Comparison of ENCODE assay signal across 28 mouse cellular contexts in the genomic region with DNA sequence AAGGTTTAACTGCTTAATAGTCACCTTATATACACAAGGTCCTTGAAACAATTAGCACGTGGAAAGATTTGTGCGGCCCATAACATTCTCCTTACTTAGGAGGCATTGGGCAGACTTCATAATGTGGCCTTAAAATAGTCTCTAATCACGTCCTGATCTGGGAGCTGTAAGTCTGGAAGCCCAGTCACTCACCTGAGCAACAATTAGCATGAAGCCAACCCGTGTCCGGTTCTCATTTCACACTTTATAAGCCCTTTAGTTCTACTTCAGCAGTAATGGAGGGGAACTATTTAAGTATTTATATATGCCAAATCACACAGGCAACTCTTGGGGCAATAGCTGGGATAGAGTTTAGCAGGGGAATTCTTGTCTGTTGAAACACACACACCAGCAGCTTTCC. TPM values are rescaled to one million over a fixed set of nuclear protein-coding genes. Genes with fewer than 3 reads are reported as not detected.
DNase-seq lines count a peak whose midpoint lies in the region; ATAC-seq and TF ChIP-seq lines count a peak whose summit lies in the region.
"Had no signal": no experiment of that assay in that cellular context is flagged by ENCODE, and none has a peak within 500 bp of the region (broad histone marks: within the 10 kb centered on the region; RNA-seq: fewer than 3 reads in every experiment).

No protein-coding gene starts in this region.

- no peak overlapping the region for H3K4me2 ChIP-seq in kidney, embryonic 15.5 days
- H3K4me2 ChIP-seq in kidney, embryonic 16.5 days (replicated peaks; ENCODE audit: low read depth, low read length), result no peak overlapping the region
- no peak overlapping the region for H3K4me2 ChIP-seq in midbrain, embryonic 16.5 days (ENCODE audit: low read length)
- H3K4me2 ChIP-seq in midbrain, embryonic 11.5 days, result no peak overlapping the region
- H3K4me2 ChIP-seq: forebrain, embryonic 13.5 days; heart, embryonic 13.5 days had no signal

- no peak for TF ChIP-seq CTCF in kidney, adult 2 months (conservative IDR thresholded peaks at IDR 0.05; ENCODE audit: insufficient read depth, insufficient read length, low read depth, low read length)

- no peaks in the 10 kb centered on the region for H3K9me3 ChIP-seq in kidney, embryonic 15.5 days (replicated peaks)
- H3K9me3 ChIP-seq in kidney, embryonic 16.5 days (ENCODE audit: low read length), result no peaks in the 10 kb centered on the region
- H3K9me3 ChIP-seq in midbrain, embryonic 16.5 days (replicated peaks; ENCODE audit: control insufficient read depth, low read length, poor library complexity, severe bottlenecking), result no peaks in the 10 kb centered on the region
- H3K9me3 ChIP-seq in midbrain, embryonic 11.5 days (ENCODE audit: control insufficient read depth, low read length), result no peaks in the 10 kb centered on the region
- H3K9me3 ChIP-seq: forebrain, embryonic 10.5 days; forebrain, embryonic 13.5 days; G1E; heart, embryonic 10.5 days; heart, embryonic 13.5 days had no signal

- H3K36me3 ChIP-seq in kidney, adult 2 months (ENCODE audit: control insufficient read depth, insufficient read depth, low read length), result no peaks in the 10 kb centered on the region
- H3K36me3 ChIP-seq in kidney, embryonic 15.5 days, result no peaks in the 10 kb centered on the region
- H3K36me3 ChIP-seq in kidney, embryonic 16.5 days (ENCODE audit: insufficient read depth, low read length), result no peaks in the 10 kb centered on the region
- no peaks in the 10 kb centered on the region for H3K36me3 ChIP-seq in midbrain, embryonic 16.5 days (ENCODE audit: control insufficient read depth, insufficient read depth, low read length)
- no peaks in the 10 kb centered on the region for H3K36me3 ChIP-seq in midbrain, embryonic 11.5 days (ENCODE audit: control insufficient read depth, insufficient read depth, low read length)
- H3K36me3 ChIP-seq: forebrain, embryonic 10.5 days; G1E; heart, embryonic 10.5 days; heart, embryonic 13.5 days had no signal

- 56% methylated on average over 5 of the region's 5 CpGs for WGBS in kidney, adult 2 months
- WGBS in kidney, embryonic 15.5 days, result 71% methylated on average over 5 of the region's 5 CpGs
- 63% methylated on average over 5 of the region's 5 CpGs for WGBS in kidney, embryonic 16.5 days
- WGBS in midbrain, embryonic 16.5 days, result 61% methylated on average over 5 of the region's 5 CpGs
- WGBS in midbrain, embryonic 11.5 days, result 74% methylated on average over 5 of the region's 5 CpGs

- peak; percentile 67 for DNase-seq in kidney, adult 2 months
- DNase-seq in kidney, adult 18-20 months, result no peak
- DNase-seq in midbrain, embryonic 11.5 days (ENCODE audit: low spot score, missing footprints), result no peak
- DNase-seq in thymus, postnatal 36 days, result no peak
- DNase-seq: adrenal gland, postnatal 10 days; adrenal gland, postnatal 36 days; B cell, adult 2 months; cerebellum, adult 18-20 months; cerebellum, adult 9-10 months; cerebellum, postnatal 14 days; gastrocnemius, postnatal 10 days; gastrocnemius, postnatal 36 days; heart, adult 2 months; heart, postnatal 14 days; heart, postnatal 4 days had no signal

- H3K9ac ChIP-seq in kidney, embryonic 15.5 days, result no peak overlapping the region
- H3K9ac ChIP-seq in kidney, embryonic 16.5 days (replicated peaks; ENCODE audit: low read length), result no peak overlapping the region
- no peak overlapping the region for H3K9ac ChIP-seq in midbrain, embryonic 16.5 days (ENCODE audit: low read depth, low read length)
- no peak overlapping the region for H3K9ac ChIP-seq in midbrain, embryonic 11.5 days (ENCODE audit: low read length)
- H3K9ac ChIP-seq: forebrain, embryonic 13.5 days; heart, embryonic 13.5 days had no signal

- no peak overlapping the region for H3K4me3 ChIP-seq in kidney, adult 2 months (ENCODE audit: insufficient read depth, low read depth, low read length)
- no peak overlapping the region for H3K4me3 ChIP-seq in kidney, embryonic 15.5 days (replicated peaks)
- H3K4me3 ChIP-seq in kidney, embryonic 16.5 days (ENCODE audit: low read length), result no peak overlapping the region
- H3K4me3 ChIP-seq in midbrain, embryonic 16.5 days (ENCODE audit: low read depth, low read length), result no peak overlapping the region
- no peak overlapping the region for H3K4me3 ChIP-seq in midbrain, embryonic 11.5 days (ENCODE audit: low read depth, low read length)
- H3K4me3 ChIP-seq: forebrain, embryonic 10.5 days; forebrain, embryonic 13.5 days; heart, adult 2 months; heart, embryonic 10.5 days; heart, embryonic 13.5 days had no signal

- no peak overlapping the region; the same call in 1 of the 2 replicates for H3K27ac ChIP-seq in kidney, adult 2 months (ENCODE audit: insufficient read depth, low read depth, low read length)
- H3K27ac ChIP-seq in kidney, embryonic 15.5 days, result no peak overlapping the region
- no peak overlapping the region for H3K27ac ChIP-seq in kidney, embryonic 16.5 days (ENCODE audit: low read length)
- H3K27ac ChIP-seq in midbrain, embryonic 16.5 days (ENCODE audit: low read length), result no peak overlapping the region
- H3K27ac ChIP-seq in midbrain, embryonic 11.5 days (ENCODE audit: low read depth, low read length), result no peak overlapping the region
- H3K27ac ChIP-seq: forebrain, embryonic 10.5 days; forebrain, embryonic 13.5 days; heart, adult 2 months; heart, embryonic 10.5 days; heart, embryonic 13.5 days had no signal

- ATAC-seq in kidney, embryonic 15.5 days (replicated peaks; ENCODE audit: low FRiP score), result peak; percentile 54
- no peak; the same call in 1 of the 2 replicates for ATAC-seq in kidney, embryonic 16.5 days (ENCODE audit: low FRiP score, low TSS enrichment)
- ATAC-seq in midbrain, embryonic 16.5 days, result peak; percentile 5; the same call in 1 of the 2 replicates
- no peak for ATAC-seq in midbrain, embryonic 11.5 days (ENCODE audit: low FRiP score)
- ATAC-seq: forebrain, embryonic 13.5 days; forebrain, embryonic 16.5 days; Patski had no signal

- no peaks in the 10 kb centered on the region for H3K4me1 ChIP-seq in kidney, adult 2 months (ENCODE audit: control insufficient read depth, insufficient read depth, low read length)
- no peaks in the 10 kb centered on the region for H3K4me1 ChIP-seq in kidney, embryonic 15.5 days
- H3K4me1 ChIP-seq in kidney, embryonic 16.5 days (ENCODE audit: insufficient read depth, low read length), result no peaks in the 10 kb centered on the region
- no peaks in the 10 kb centered on the region for H3K4me1 ChIP-seq in midbrain, embryonic 16.5 days (ENCODE audit: control insufficient read depth, insufficient read depth, low read length)
- H3K4me1 ChIP-seq in midbrain, embryonic 11.5 days (ENCODE audit: control insufficient read depth, insufficient read depth, low read length), result no peaks in the 10 kb centered on the region
- H3K4me1 ChIP-seq: forebrain, embryonic 10.5 days; forebrain, embryonic 13.5 days; heart, embryonic 10.5 days; heart, embryonic 13.5 days had no signal

- no peak for TF ChIP-seq POLR2A in kidney, adult 2 months (IDR thresholded peaks at IDR 0.05; ENCODE audit: low read depth, low read length)

- H3K27me3 ChIP-seq in kidney, adult 2 months (replicated peaks; ENCODE audit: control insufficient read depth, insufficient read depth, low read length), result no peaks in the 10 kb centered on the region
- peaks cover 7% of the 10 kb centered on the region; the same call in 1 of the 2 replicates for H3K27me3 ChIP-seq in kidney, embryonic 15.5 days
- H3K27me3 ChIP-seq in kidney, embryonic 16.5 days (ENCODE audit: insufficient read depth, low read length), result no peaks in the 10 kb centered on the region; the same call in 1 of the 2 replicates
- H3K27me3 ChIP-seq in midbrain, embryonic 16.5 days (ENCODE audit: control insufficient read depth, insufficient read depth, low read depth, low read length), result no peaks in the 10 kb centered on the region
- no peaks in the 10 kb centered on the region for H3K27me3 ChIP-seq in midbrain, embryonic 11.5 days (ENCODE audit: control insufficient read depth, insufficient read depth, low read length)
- H3K27me3 ChIP-seq: CH12.LX; forebrain, embryonic 13.5 days; heart, embryonic 13.5 days; Patski had no signal

RNA-seq across cellular contexts. Expression of gene Slc34a2, which starts 21.3 kb away (rescaled TPM):
- polyA plus RNA-seq in kidney, adult 2 months (2012; rRNA removed), result 2.9 and 3.1 TPM in 2 replicates
- polyA plus RNA-seq in kidney, embryonic 15.5 days (2015; fragmentation: Nextera tagmentation; extraction: Ambion mirVana), result 0.43 and 0.57 TPM in 2 replicates
- 0.64 and 2.5 TPM in 2 replicates for polyA plus RNA-seq in kidney, embryonic 16.5 days (2015; fragmentation: Nextera tagmentation; extraction: Ambion mirVana)
- polyA plus RNA-seq in midbrain, embryonic 16.5 days (2015; fragmentation: Nextera tagmentation; extraction: Ambion mirVana), result 0.07 and 0.15 TPM in 2 replicates
- not detected in 2 replicates for polyA plus RNA-seq in midbrain, embryonic 11.5 days (2014; fragmentation: Nextera tagmentation; extraction: Ambion mirVana)
- polyA plus RNA-seq: embryonic facial prominence, embryonic 11.5 days; forebrain, embryonic 10.5 days; forebrain, embryonic 13.5 days; forebrain, embryonic 16.5 days; G1E; heart, embryonic 10.5 days; heart, embryonic 13.5 days; hindbrain, embryonic 11.5 days had no signal

Comparison
In these comparisons a context has a peak if more than half of its experiments do, and no peak if none do; other contexts are left out.
1. ATAC-seq: peak in kidney, embryonic 15.5 days (single experiment) and midbrain, embryonic 16.5 days (single experiment); none in kidney, embryonic 16.5 days (single experiment) and midbrain, embryonic 11.5 days (single experiment).